Mouse (Mus musculus) olfactory bulb, adult 2 months (tissue): ENCODE results near the gene Ganab. TPM values are rescaled to one million over a fixed set of nuclear protein-coding genes. Genes with fewer than 3 reads are reported as not detected.
A peak's percentile ranks its signal among the peaks of the same experiment; 100 is the strongest.
"Not testable (repeated sequence)": the region's sequence is repeated elsewhere in the genome, so short reads cannot be mapped to it uniquely, and the experiment has no call there.

Experiments used
- H3K27ac ChIP-seq: fragments of 200-500 bp; 2 replicates; pipeline ENCODE4 v1.5.1; 2012; ENCODE audit warnings: low read depth, low read length; ENCODE audit not compliant: insufficient read depth
- H3K4me1 ChIP-seq: fragments of 200-500 bp; 2 replicates; pipeline ENCODE4 v1.6.1; 2012; ENCODE audit warnings: low read length; ENCODE audit not compliant: control insufficient read depth, insufficient read depth
- H3K4me3 ChIP-seq: fragments of 200-500 bp; 2 replicates; pipeline ENCODE4 v1.5.1; 2012; ENCODE audit warnings: mild to moderate bottlenecking, low read depth, low read length, moderate library complexity; ENCODE audit not compliant: insufficient read depth
- CTCF ChIP-seq: fragments of 200-500 bp; IDR thresholded peaks from 2 replicates; pipeline ENCODE4 v1.5.1; 2012; ENCODE audit warnings: low read depth, mild to moderate bottlenecking, low read length, moderate library complexity; ENCODE audit not compliant: insufficient read depth
- POLR2A ChIP-seq: fragments of 200-500 bp; IDR thresholded peaks from 2 replicates; pipeline ENCODE4 v1.6.1; 2012; ENCODE audit warnings: mild to moderate bottlenecking, low read depth, low read length, moderate library complexity; ENCODE audit not compliant: insufficient read depth
- WGBS: fragments of 180-500 bp; shearing (Covaris S2); methylation state at CpG from one replicate; pipeline ENCODE4 v1.1.7; 2018; 5-methylcytosine and 5-hydroxymethylcytosine counted together
- polyA plus RNA-seq: library from polyadenylated mRNA; stranded (reverse); fragments of >200 nt; gene quantifications from 2 replicates; pipeline ENCODE4 v1.2.4, GENCODE M21; 2012; ENCODE audit warnings: low replicate concordance; ENCODE audit not compliant: missing spikeins, insufficient read depth, insufficient read length

Gene Ganab
- polyA plus RNA-seq, result not detected in 2 replicates

DNA sequence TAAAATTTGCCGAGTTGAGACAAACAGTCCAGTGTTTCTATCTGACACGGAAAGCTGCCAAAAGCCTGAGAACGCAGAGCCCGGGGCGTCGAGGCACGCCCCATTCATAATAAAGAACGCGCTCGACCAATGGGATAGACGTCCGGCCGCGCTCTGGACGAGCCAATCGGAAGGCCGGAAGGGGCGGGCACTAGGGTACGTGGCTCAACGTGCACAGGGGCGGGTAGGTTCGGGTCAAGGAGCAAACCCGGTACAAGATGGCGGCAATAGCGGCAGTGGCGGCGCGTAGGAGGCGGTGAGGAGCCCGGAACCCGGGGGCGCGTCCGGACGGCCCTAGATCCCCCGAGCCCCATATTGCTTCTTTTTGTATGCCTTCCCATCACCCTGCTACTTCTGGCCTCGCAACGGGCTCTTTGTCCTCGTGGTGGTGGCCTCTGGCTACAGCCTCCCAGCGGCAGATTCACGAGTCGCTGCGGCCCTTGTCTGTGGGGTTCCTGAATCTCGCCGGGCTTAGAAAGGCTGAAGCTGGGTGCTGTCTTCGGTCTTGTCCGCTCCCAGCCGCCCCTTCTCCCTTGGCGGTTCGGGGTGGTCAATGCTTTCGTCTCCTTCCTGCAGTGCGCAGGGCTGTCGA is at the start of gene Ganab:
TSS of gene Ganab (plus strand) at position 207 of the 631 bp plus-strand sequence.
- under 1% methylated on average over 53 of the region's 53 CpGs for WGBS
- Histone ChIP-seq H3K4me3 (peak within 1 kb of the TSS; percentile 83), H3K4me1 (peaks cover 9% of the 10 kb centered on the region), H3K27ac (peak within 1 kb of the TSS; percentile 77)
- TF ChIP-seq CTCF (peak; percentile 40; the same call in 1 of the 2 replicates), POLR2A (peak; percentile 74)

- TF ChIP-seq POLR2A (no peak), CTCF (no peak)
- 85% methylated on average over 5 of the region's 5 CpGs for WGBS
- no peak overlapping the region for H3K4me3 ChIP-seq
- peaks cover 11% of the 10 kb centered on the region for H3K4me1 ChIP-seq
- no peak overlapping the region for H3K27ac ChIP-seq
Measured at GRCm38 (mm10) chr19:8848356-8848755, 49.5 kb upstream of the Ganab start.

GRCm38 (mm10) chr19:8850402-8850901 is 47.4 kb upstream of the Ganab start, which contains the start of gene Lrrn4cl:
Gene Lrrn4cl, plus strand, starts transcription at chr19:8850768.
- Histone ChIP-seq H3K4me3 (no peak within 1 kb of the TSS), H3K27ac (no peak within 1 kb of the TSS), H3K4me1 (peaks cover 11% of the 10 kb centered on the region)
- 19% methylated on average over 7 of the region's 7 CpGs for WGBS
- TF ChIP-seq POLR2A (no peak), CTCF (no peak)

DNA sequence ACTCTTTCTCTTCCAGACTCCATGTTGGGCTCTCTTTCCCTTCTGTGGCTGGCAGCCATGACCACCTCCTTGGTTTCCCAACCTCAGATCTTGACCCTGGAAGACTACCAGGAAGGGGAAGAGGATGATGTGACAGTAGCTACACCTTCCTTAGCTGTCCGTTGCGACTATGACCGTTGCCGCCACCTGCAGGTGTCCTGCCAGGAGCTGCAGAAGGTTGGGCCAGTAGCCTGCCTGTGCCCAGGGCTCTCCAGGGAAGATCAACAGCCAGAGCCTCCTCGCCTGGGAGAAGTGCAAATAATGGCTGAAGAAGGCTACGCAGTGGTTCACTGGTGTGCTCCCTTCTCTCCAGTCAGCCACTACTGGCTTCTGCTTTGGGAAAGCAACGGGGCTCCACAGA is 46.2 kb upstream of the Ganab start:
- peaks cover 11% of the 10 kb centered on the region for H3K4me1 ChIP-seq
- TF ChIP-seq CTCF (no peak), POLR2A (no peak)
- WGBS, result 63% methylated on average over 7 of the region's 7 CpGs

DNA sequence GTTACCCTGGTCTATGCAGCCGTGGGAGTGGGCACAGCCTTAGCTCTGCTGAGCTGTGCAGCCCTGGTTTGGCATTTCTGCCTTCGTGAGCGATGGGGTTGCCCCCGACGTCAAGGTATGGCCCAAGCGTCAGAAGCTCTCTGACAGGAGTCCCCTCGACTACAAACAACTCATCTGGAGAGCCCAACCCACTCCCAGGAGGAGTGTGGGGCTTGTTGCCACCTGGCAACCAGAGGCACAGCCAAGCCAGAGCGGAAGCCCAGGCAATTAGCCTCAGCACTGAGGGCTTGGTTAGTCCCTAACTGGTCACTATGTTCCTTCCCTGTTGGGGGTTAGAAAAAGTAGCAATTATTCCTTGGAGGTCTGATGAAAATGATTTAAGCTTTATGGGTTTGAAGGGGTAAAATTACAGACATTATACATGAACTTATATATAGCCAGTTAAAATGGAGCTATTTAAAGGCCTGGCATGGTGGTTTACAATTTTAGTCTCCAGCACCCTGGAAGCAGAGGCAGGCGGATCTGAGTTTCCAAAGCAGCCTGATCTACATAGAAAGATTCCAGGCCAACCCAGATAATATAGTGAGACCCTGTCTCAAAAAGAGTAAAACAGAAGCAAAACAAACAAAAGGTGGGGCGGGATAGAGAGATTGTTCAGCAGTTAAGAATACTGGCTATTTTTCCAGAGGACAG is 45.5 kb upstream of the Ganab start:
- no peak overlapping the region for H3K27ac ChIP-seq
- WGBS, result 59% methylated on average over 10 of the region's 10 CpGs
- TF ChIP-seq POLR2A, result no peak
- no peak for TF ChIP-seq CTCF
- peaks cover 11% of the 10 kb centered on the region for H3K4me1 ChIP-seq
- H3K4me3 ChIP-seq, result no peak overlapping the region

More for the DNA sequence above, 46.2 kb upstream of the Ganab start:
- Histone ChIP-seq H3K27ac (no peak overlapping the region), H3K4me3 (no peak overlapping the region)

- Histone ChIP-seq H3K4me3 (no peak overlapping the region), H3K27ac (no peak overlapping the region)
- 80% methylated on average over 3 of the region's 3 CpGs for WGBS
Measured at GRCm38 (mm10) chr19:8853117-8853516, 44.8 kb upstream of the Ganab start.

DNA sequence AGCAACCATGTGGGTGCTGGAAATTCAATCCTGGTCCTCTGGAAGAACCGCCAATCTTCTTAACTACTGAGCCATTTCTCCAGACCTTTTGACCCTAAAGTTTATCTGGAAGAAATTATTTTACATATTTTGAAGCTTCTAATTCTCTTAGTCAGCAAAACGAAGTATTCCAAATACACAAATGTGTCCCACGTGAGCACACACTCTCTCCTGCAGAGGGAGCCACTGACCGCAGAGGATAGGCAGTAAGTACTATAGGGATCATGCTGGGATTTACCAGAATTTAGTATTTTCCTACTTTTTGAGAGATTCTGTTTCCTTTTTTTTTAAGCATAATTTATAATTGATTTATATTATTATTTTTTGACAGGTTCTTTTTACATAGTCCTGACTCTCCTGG is 40.2 kb upstream of the Ganab start:
- 39% methylated on average over 4 of the region's 4 CpGs for WGBS
- TF ChIP-seq CTCF, result no peak
- TF ChIP-seq POLR2A, result no peak
- no peak overlapping the region for H3K4me3 ChIP-seq
- H3K27ac ChIP-seq, result no peak overlapping the region
- no peaks in the 10 kb centered on the region for H3K4me1 ChIP-seq

More at GRCm38 (mm10) chr19:8853117-8853516, 44.8 kb upstream of the Ganab start:
- no peak for TF ChIP-seq POLR2A
- H3K4me1 ChIP-seq, result peaks cover 11% of the 10 kb centered on the region

DNA sequence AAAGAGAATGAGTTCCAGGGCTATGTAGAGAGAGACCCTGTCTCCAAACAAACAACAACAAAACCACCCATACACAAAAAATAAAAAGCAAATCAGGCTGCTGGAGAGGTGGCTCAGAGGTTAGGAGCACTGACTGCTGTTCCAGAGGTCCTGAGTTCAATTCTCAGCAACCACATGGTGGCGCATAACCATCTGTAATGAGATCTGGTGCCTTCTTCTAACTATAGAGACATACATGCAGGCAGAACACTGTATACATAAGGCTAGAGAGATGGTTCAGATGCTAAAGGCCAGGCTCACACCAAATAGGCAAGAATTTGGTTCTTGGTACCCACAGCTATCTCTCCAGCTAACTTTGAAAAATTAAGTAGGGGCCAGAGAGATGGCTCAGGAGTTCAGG is 38.9 kb upstream of the Ganab start:
- Histone ChIP-seq H3K4me1 (no peaks in the 10 kb centered on the region), H3K27ac (no peak overlapping the region), H3K4me3 (no peak overlapping the region)
- TF ChIP-seq CTCF, result no peak
- TF ChIP-seq POLR2A, result no peak
- WGBS, result 28% methylated on average over 1 of the region's 1 CpGs

DNA sequence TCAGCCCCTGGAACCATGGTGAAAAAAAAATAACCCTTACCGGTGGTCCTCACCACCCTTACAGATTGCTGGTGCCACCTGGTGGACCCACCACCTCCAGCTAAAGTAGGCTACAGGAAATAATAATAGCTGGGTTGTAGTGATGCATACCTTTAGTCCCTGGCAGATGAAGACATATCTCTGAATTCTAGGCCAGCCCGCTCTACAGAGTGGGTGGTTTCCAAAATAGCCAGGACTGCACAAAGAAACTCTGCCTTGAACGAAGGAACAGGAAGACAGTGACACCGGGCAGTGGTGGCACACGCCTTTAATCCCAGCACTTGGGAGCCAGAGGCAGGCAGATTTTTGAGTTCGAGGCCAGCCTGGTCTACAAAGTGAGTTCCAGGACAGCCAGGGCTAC is 33.6 kb upstream of the Ganab start:
- Histone ChIP-seq H3K27ac (no peak overlapping the region), H3K4me1 (no peaks in the 10 kb centered on the region), H3K4me3 (no peak overlapping the region)
- WGBS, result 71% methylated on average over 6 of the region's 6 CpGs
- no peak for TF ChIP-seq CTCF
- TF ChIP-seq POLR2A, result no peak

DNA sequence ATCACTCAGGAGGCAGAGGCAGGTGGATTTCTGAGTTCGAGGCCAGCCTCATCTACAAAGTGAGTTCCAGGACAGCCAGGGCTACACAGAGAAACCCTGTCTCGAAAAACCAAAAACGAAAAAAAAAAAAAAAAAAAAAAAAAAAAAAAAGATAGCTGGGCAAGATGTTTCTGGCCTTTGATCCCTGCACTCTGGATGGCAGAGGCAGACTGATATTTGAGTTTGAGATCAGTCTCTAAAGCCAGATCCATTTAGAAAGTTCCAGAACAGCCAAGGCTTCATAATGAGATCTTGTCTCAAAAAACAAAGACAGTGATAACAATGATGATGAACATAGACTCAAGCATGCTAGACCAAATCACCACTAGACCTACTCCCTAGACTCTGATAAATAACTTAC is 27.5 kb upstream of the Ganab start:
- not testable (repeated sequence) for H3K4me1 ChIP-seq, H3K27ac ChIP-seq, H3K4me3 ChIP-seq
- WGBS, result 72% methylated on average over 3 of the region's 3 CpGs
